Mouse (Mus musculus) CH12.LX (cell line): Measurements from ENCODE around the gene Shisa8. TPM values are rescaled to one million over a fixed set of nuclear protein-coding genes. Genes with fewer than 3 reads are reported as not detected.

Experiments
- DNase-seq: peaks from one replicate; pipeline ENCODE4 v3.0.0-alpha.2; 2013; ENCODE audit errors: extremely low read depth
- H3K27ac ChIP-seq: 2 replicates; pipeline ENCODE4 v1.5.1; 2012; ENCODE audit warnings: low read depth, mild to moderate bottlenecking, control low read depth, moderate library complexity; ENCODE audit not compliant: insufficient read depth
- H3K27me3 ChIP-seq: replicated peaks from 2 replicates; pipeline ENCODE3; 2012; ENCODE audit warnings: inconsistent platforms
- H3K36me3 ChIP-seq, 2 experiments: replicated peaks in 1 of 2; 2 replicates each; pipeline versions ENCODE3 to v1.6.1; 2012; ENCODE audit warnings: inconsistent platforms in 1 of 2, low read length in 1 of 2, mild to moderate bottlenecking in 1 of 2, mixed read lengths in 1 of 2, moderate library complexity in 1 of 2; ENCODE audit not compliant: control insufficient read depth in 1 of 2, insufficient read depth in 1 of 2
- H3K4me1 ChIP-seq, 2 experiments: 2 replicates each; pipeline ENCODE4 v1.6.1; 2012; ENCODE audit warnings: inconsistent platforms in 1 of 2, moderate library complexity in 1 of 2; ENCODE audit not compliant: insufficient read depth in 2 of 2, control insufficient read depth in 1 of 2
- H3K4me2 ChIP-seq: 2 replicates; pipeline ENCODE4 v1.6.1; 2012; ENCODE audit warnings: low read depth, mild to moderate bottlenecking, control low read depth; ENCODE audit not compliant: poor library complexity, insufficient read depth, severe bottlenecking
- H3K4me3 ChIP-seq, 3 experiments: fragments of 150-350 bp in 1 of 3; sonication (generic) in 1 of 3; replicated peaks in 1 of 3; 2 replicates each; pipeline versions ENCODE3 to v1.5.1; 2011 to 2012; ENCODE audit warnings: low read depth in 2 of 3, low read length in 2 of 3, mild to moderate bottlenecking in 2 of 3, moderate library complexity in 2 of 3, control low read depth in 1 of 3, improper control_type of control experiment in 1 of 3, inconsistent platforms in 1 of 3, mixed read lengths in 1 of 3; ENCODE audit not compliant: poor library complexity in 1 of 3
- H3K79me2 ChIP-seq: replicated peaks from 2 replicates; pipeline ENCODE4 v1.6.1; 2012; ENCODE audit warnings: mild to moderate bottlenecking, moderate library complexity; ENCODE audit not compliant: control insufficient read depth, poor library complexity, insufficient read depth, severe bottlenecking; ENCODE audit errors: extremely low read depth
- H3K9ac ChIP-seq: 2 replicates; pipeline ENCODE4 v1.6.1; 2012; ENCODE audit warnings: low read depth, mild to moderate bottlenecking, control low read depth, moderate library complexity; ENCODE audit not compliant: insufficient read depth
- H3K9me3 ChIP-seq: replicated peaks from 2 replicates; pipeline ENCODE3; 2012; ENCODE audit warnings: low read length, inconsistent platforms, mixed read lengths
- BHLHE40 ChIP-seq: IDR thresholded peaks from 2 replicates; pipeline ENCODE4 v1.6.1; 2011; ENCODE audit warnings: mild to moderate bottlenecking, low read depth, low read length, improper control_type of control experiment
- CHD1 ChIP-seq: IDR thresholded peaks from 2 replicates; pipeline ENCODE4 v1.6.1; 2012; ENCODE audit warnings: low read depth, low read length, improper control_type of control experiment, inconsistent platforms
- CHD2 ChIP-seq: IDR thresholded peaks from 2 replicates; pipeline ENCODE4 v1.6.1; 2011; ENCODE audit warnings: low read length, improper control_type of control experiment
- E2F4 ChIP-seq: IDR thresholded peaks from 2 replicates; pipeline ENCODE4 v1.6.1; 2011; ENCODE audit warnings: low read depth, low read length, improper control_type of control experiment; ENCODE audit not compliant: insufficient replicate concordance
- ELF1 ChIP-seq: IDR thresholded peaks from 2 replicates; pipeline ENCODE4 v1.6.1; 2014; ENCODE audit warnings: low read depth, mild to moderate bottlenecking, inconsistent platforms, low read length, improper control_type of control experiment
- ETS1 ChIP-seq: conservative IDR thresholded peaks from 2 replicates; pipeline ENCODE4 v1.6.1; 2012; ENCODE audit warnings: low read depth, mild to moderate bottlenecking, inconsistent platforms, low read length, improper control_type of control experiment, moderate library complexity
- GABPA ChIP-seq: IDR thresholded peaks from 2 replicates; pipeline ENCODE4 v1.6.1; 2012; ENCODE audit warnings: low read depth, low read length, improper control_type of control experiment, inconsistent platforms; ENCODE audit not compliant: insufficient replicate concordance
- HCFC1 ChIP-seq: IDR thresholded peaks from 2 replicates; pipeline ENCODE4 v1.6.1; 2012; ENCODE audit warnings: low read depth, mild to moderate bottlenecking, inconsistent platforms, low read length, improper control_type of control experiment
- JUN ChIP-seq: IDR thresholded peaks from 2 replicates; pipeline ENCODE4 v1.6.1; 2011; ENCODE audit warnings: low read depth, mild to moderate bottlenecking, low read length, improper control_type of control experiment, moderate library complexity; ENCODE audit not compliant: insufficient read depth
- KAT2A ChIP-seq: IDR thresholded peaks from 2 replicates; pipeline ENCODE4 v1.6.1; 2012; ENCODE audit warnings: low read length, improper control_type of control experiment, inconsistent platforms; ENCODE audit not compliant: insufficient replicate concordance
- MAX ChIP-seq: IDR thresholded peaks from 2 replicates; pipeline ENCODE4 v1.6.1; 2011; ENCODE audit warnings: low read length, improper control_type of control experiment
- MAZ ChIP-seq: IDR thresholded peaks from 2 replicates; pipeline ENCODE4 v1.6.1; 2012; ENCODE audit warnings: low read depth, mild to moderate bottlenecking, inconsistent platforms, low read length, improper control_type of control experiment, moderate library complexity
- MEF2A ChIP-seq: IDR thresholded peaks from 2 replicates; pipeline ENCODE4 v1.6.1; 2014; ENCODE audit warnings: low read depth, mild to moderate bottlenecking, inconsistent platforms, low read length, improper control_type of control experiment, borderline replicate concordance
- MXI1 ChIP-seq: IDR thresholded peaks from 2 replicates; pipeline ENCODE4 v1.6.1; 2011; ENCODE audit warnings: mild to moderate bottlenecking, low read depth, low read length, improper control_type of control experiment
- NELFE ChIP-seq: IDR thresholded peaks from 2 replicates; pipeline ENCODE4 v1.6.1; 2011; ENCODE audit warnings: low read depth, low read length, improper control_type of control experiment
- NRF1 ChIP-seq: IDR thresholded peaks from 2 replicates; pipeline ENCODE4 v1.6.1; 2014; ENCODE audit warnings: low read depth, mild to moderate bottlenecking, inconsistent platforms, low read length, improper control_type of control experiment, moderate library complexity
- PAX5 ChIP-seq: IDR thresholded peaks from 2 replicates; pipeline ENCODE4 v1.6.1; 2012; ENCODE audit warnings: low read length, inconsistent platforms, mixed read lengths
- POLR2AphosphoS2 ChIP-seq: IDR thresholded peaks from 2 replicates; pipeline ENCODE4 v1.6.1; 2011; ENCODE audit warnings: low read depth, low read length, improper control_type of control experiment
- RAD21 ChIP-seq: IDR thresholded peaks from 2 replicates; pipeline ENCODE4 v1.6.1; 2011; ENCODE audit warnings: low read depth, mild to moderate bottlenecking, low read length, improper control_type of control experiment, moderate library complexity
- SMC3 ChIP-seq: IDR thresholded peaks from 2 replicates; pipeline ENCODE4 v1.6.1; 2011; ENCODE audit warnings: low read depth, low read length, improper control_type of control experiment
- TBP ChIP-seq: conservative IDR thresholded peaks from 2 replicates; pipeline ENCODE4 v1.6.1; 2011; ENCODE audit warnings: low read depth, low read length, improper control_type of control experiment
- TCF12 ChIP-seq: IDR thresholded peaks from 2 replicates; pipeline ENCODE4 v1.6.1; 2014; ENCODE audit warnings: low read depth, mild to moderate bottlenecking, inconsistent platforms, low read length, improper control_type of control experiment
- UBTF ChIP-seq: IDR thresholded peaks from 2 replicates; pipeline ENCODE4 v1.6.1; 2012; ENCODE audit warnings: low read depth, mild to moderate bottlenecking, inconsistent platforms, low read length, improper control_type of control experiment, moderate library complexity
- USF1 ChIP-seq: IDR thresholded peaks from 2 replicates; pipeline ENCODE4 v1.6.1; 2014; ENCODE audit warnings: low read depth, mild to moderate bottlenecking, inconsistent platforms, low read length, improper control_type of control experiment
- USF2 ChIP-seq: conservative IDR thresholded peaks from 2 replicates; pipeline ENCODE4 v1.6.1; 2011; ENCODE audit warnings: low read depth, low read length, improper control_type of control experiment
- ZC3H11A ChIP-seq: IDR thresholded peaks from 2 replicates; pipeline ENCODE4 v1.6.1; 2012; ENCODE audit warnings: low read depth, mild to moderate bottlenecking, inconsistent platforms, low read length, improper control_type of control experiment
- ZNF384 ChIP-seq: IDR thresholded peaks from 2 replicates; pipeline ENCODE4 v1.6.1; 2012; ENCODE audit warnings: low read depth, low read length, improper control_type of control experiment, inconsistent platforms
- dilution Hi-C: fragments of 300-500 bp; cut with MboI; formaldehyde crosslinking; loops from 2 replicates; pipeline ENCODE4 v1.14.3; 2020; ENCODE audit warnings: low sequenced_read_pairs; ENCODE audit not compliant: extremely low pct_unique_long_range_greater_than_20kb, extremely low pct_ligation_motif_present
- in situ Hi-C: fragments of 300-500 bp; cut with MboI; formaldehyde crosslinking; loops from 3 replicates; pipeline ENCODE4 v1.14.3; 2019; ENCODE audit warnings: low sequenced_read_pairs, low pct_ligation_motif_present, low pct_unique_long_range_greater_than_20kb, mixed read lengths
- polyA plus RNA-seq: library from polyadenylated mRNA; unstranded; fragments of >175 nt; gene quantifications from 2 replicates; pipeline ENCODE4 v1.2.1, GENCODE M21; 2012; ENCODE audit warnings: low read depth; ENCODE audit not compliant: insufficient read length
- total RNA-seq, 2 experiments: library from RNA; depleted of rRNA; stranded (reverse); fragments of 300-350 nt in 1 of 2; fragments of >200 nt in 1 of 2; gene quantifications; 2 replicates each; pipeline ENCODE4 v1.2.3; 2012 to 2014

The Shisa8 gene
- total and polyA plus RNA-seq, 3 experiments = 83.4 to 159 (median 103) TPM

- TF ChIP-seq ZNF384 (no peak), PAX5 (no peak), HCFC1 (no peak)
These were observed 3.7 kb upstream of the Shisa8 start (continued) for GRCm38 (mm10) chr15:82216142-82216827.

- Histone ChIP-seq H3K27ac (peak overlapping the region; percentile 99), H3K9ac (peak overlapping the region; percentile 93), H3K36me3 (peaks cover 0 to 8% of the 10 kb centered on the region in 2 experiments), H3K4me2 (peak overlapping the region; percentile 89), H3K4me3 (peak overlapping the region; percentile 57 to 75 (median 63)), H3K27me3 (no peaks in the 10 kb centered on the region), H3K79me2 (peaks cover 44% of the 10 kb centered on the region), H3K4me1 (peaks cover 12 to 53% of the 10 kb centered on the region in 2 experiments), H3K9me3 (no peaks in the 10 kb centered on the region)
- in situ Hi-C loops (loop anchor here (10.0 kb wide), 1 partner anchor 71 kb away; the partner anchor contains the start of gene Srebf2), dilution Hi-C loops (no loop called here)
- TF ChIP-seq BHLHE40 (no peak), MAZ (0 out of 2 replicates have a peak, but pooled peaks have one; percentile 39), SMC3 (no peak), KAT2A (no peak), CHD2 (no peak), TCF12 (peak; percentile 4; the same call in 1 of the 2 replicates), USF1 (no peak), UBTF (peak; percentile 55), POLR2AphosphoS2 (no peak; the same call in 1 of the 2 replicates), RAD21 (no peak), MXI1 (no peak), ELF1 (no peak), JUN (no peak), NELFE (no peak; the same call in 1 of the 2 replicates), HCFC1 (no peak), CHD1 (0 out of 2 replicates have a peak, but pooled peaks have one; percentile 30), ZNF384 (no peak), ETS1 (no peak), TBP (no peak), MAX (no peak; the same call in 1 of the 2 replicates), MEF2A (no peak), GABPA (no peak), E2F4 (no peak), NRF1 (no peak), PAX5 (no peak), USF2 (no peak), ZC3H11A (no peak)
- no peak for DNase-seq
These were observed 2.9 kb upstream of the Shisa8 start for GRCm38 (mm10) chr15:82215332-82216046.
